Mouse (Mus musculus): ENCODE measurements around the gene Fars2. TPM values are rescaled to one million over a fixed set of nuclear protein-coding genes. Genes with fewer than 3 reads are reported as not detected.
"Not testable (repeated sequence)": the region's sequence is repeated elsewhere in the genome, so short reads cannot be mapped to it uniquely, and the experiment has no call there.

Gene Fars2
- total and polyA plus RNA-seq, 2 experiments from 2014 or later = 30.3 to 30.6 TPM

- no peak for ATAC-seq (ENCODE audit: low FRiP score)
- no peak for TF ChIP-seq CTCF (IDR thresholded peaks at IDR 0.05)
- Histone ChIP-seq H3K27me3 (ENCODE audit: insufficient read depth, low read length) (no peaks in the 10 kb centered on the region), H3K36me3 (ENCODE audit: insufficient read depth, low read length) (no peaks in the 10 kb centered on the region), H3K9ac (replicated peaks; ENCODE audit: low read length, poor library complexity, severe bottlenecking) (no peak overlapping the region), H3K4me2 (ENCODE audit: low read depth, low read length, poor library complexity, severe bottlenecking) (no peak overlapping the region), H3K27ac (ENCODE audit: low read depth, low read length) (no peak overlapping the region), H3K4me1 (ENCODE audit: insufficient read depth, low read length) (no peaks in the 10 kb centered on the region), H3K9me3 (ENCODE audit: low read length) (no peaks in the 10 kb centered on the region), H3K4me3 (ENCODE audit: low read depth, low read length) (no peak overlapping the region)
- DNase-seq (ENCODE audit: low spot score) = no peak
- WGBS = 66% methylated on average over 3 of the region's 3 CpGs
Observed at GRCm38 (mm10) chr13:36460473-36460872, 343.3 kb downstream of the Fars2 start.

DNA sequence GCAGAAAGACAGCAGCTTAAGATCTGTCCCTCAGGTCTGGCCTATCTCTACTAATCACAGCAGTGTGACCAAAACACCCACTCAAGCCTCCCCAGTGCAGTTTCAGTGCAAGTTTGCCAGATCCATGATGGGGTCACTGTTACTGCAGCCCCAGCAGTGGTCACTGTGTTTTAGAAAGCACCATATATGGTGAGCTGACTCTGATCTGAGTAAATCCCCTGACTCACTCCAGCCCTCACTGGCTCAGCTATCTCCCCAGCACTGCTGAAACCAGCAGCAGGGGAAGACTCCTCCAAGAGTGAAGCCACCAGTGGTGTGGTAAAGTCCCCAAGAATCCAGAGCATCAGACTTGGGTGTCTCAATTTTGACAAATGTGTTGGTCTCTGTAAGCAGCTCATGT lies 346.5 kb downstream of the Fars2 start:
- H3K9ac ChIP-seq (replicated peaks; ENCODE audit: low read length, poor library complexity, severe bottlenecking) = no peak overlapping the region
- H3K4me2 ChIP-seq (ENCODE audit: low read depth, low read length, poor library complexity, severe bottlenecking) = no peak overlapping the region
- H3K4me1 ChIP-seq (ENCODE audit: insufficient read depth, low read length) = no peaks in the 10 kb centered on the region
- no peaks in the 10 kb centered on the region for H3K27me3 ChIP-seq (ENCODE audit: insufficient read depth, low read length)
- H3K4me3 ChIP-seq (ENCODE audit: low read depth, low read length) = no peak overlapping the region
- H3K27ac ChIP-seq (ENCODE audit: low read depth, low read length) = no peak overlapping the region
- no peaks in the 10 kb centered on the region for H3K36me3 ChIP-seq (ENCODE audit: insufficient read depth, low read length)
- H3K9me3 ChIP-seq (ENCODE audit: low read length) = no peaks in the 10 kb centered on the region
- TF ChIP-seq CTCF (IDR thresholded peaks at IDR 0.05) = no peak
- DNase-seq (ENCODE audit: low spot score) (no peak), ATAC-seq (ENCODE audit: low FRiP score) (no peak)

DNA sequence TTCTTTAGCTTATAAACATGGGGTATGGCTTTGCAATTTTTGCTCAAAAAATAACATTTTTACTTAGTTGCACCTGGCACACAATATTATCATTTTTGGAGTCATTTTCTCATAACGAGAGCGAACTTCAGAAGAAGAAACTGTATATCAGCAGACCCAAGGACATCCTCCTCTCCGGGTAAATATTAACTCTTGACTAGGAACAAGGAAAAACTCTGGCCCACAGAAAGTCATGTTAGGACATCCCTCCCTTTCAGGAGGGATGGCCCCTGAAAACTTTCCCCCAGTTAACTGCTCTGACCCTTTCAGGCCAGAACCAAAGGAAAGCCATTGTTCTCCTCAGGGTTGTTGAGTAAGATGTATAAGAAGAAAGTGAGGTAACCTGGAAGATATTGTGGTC lies 348.9 kb downstream of the Fars2 start:
- H3K36me3 ChIP-seq (ENCODE audit: insufficient read depth, low read length); H3K4me3 ChIP-seq (ENCODE audit: low read depth, low read length); ATAC-seq (ENCODE audit: low FRiP score); H3K4me2 ChIP-seq (ENCODE audit: low read depth, low read length, poor library complexity, severe bottlenecking); H3K4me1 ChIP-seq (ENCODE audit: insufficient read depth, low read length); DNase-seq (ENCODE audit: low spot score); H3K9me3 ChIP-seq (ENCODE audit: low read length); H3K9ac ChIP-seq (replicated peaks; ENCODE audit: low read length, poor library complexity, severe bottlenecking); H3K27me3 ChIP-seq (ENCODE audit: insufficient read depth, low read length); H3K27ac ChIP-seq (ENCODE audit: low read depth, low read length): not testable (repeated sequence)
- 92% methylated on average over 3 of the region's 3 CpGs for WGBS

GRCm38 (mm10) chr13:36466515-36466921 lies 349.3 kb downstream of the Fars2 start:
- 97% methylated on average over 5 of the region's 5 CpGs for WGBS
- H3K9ac ChIP-seq (replicated peaks; ENCODE audit: low read length, poor library complexity, severe bottlenecking) = no peak overlapping the region
- DNase-seq (ENCODE audit: low spot score) = no peak
- no peak for TF ChIP-seq CTCF (IDR thresholded peaks at IDR 0.05)
- H3K27ac ChIP-seq (ENCODE audit: low read depth, low read length) = no peak overlapping the region
- H3K4me3 ChIP-seq (ENCODE audit: low read depth, low read length) = no peak overlapping the region
- no peaks in the 10 kb centered on the region for H3K36me3 ChIP-seq (ENCODE audit: insufficient read depth, low read length)
- no peaks in the 10 kb centered on the region for H3K9me3 ChIP-seq (ENCODE audit: low read length)
- ATAC-seq (ENCODE audit: low FRiP score) = no peak
- no peak overlapping the region for H3K4me2 ChIP-seq (ENCODE audit: low read depth, low read length, poor library complexity, severe bottlenecking)
- H3K4me1 ChIP-seq (ENCODE audit: insufficient read depth, low read length) = peaks cover 3% of the 10 kb centered on the region; the same call in 1 of the 2 replicates
- no peaks in the 10 kb centered on the region for H3K27me3 ChIP-seq (ENCODE audit: insufficient read depth, low read length)

GRCm38 (mm10) chr13:36467849-36468248 lies 350.6 kb downstream of the Fars2 start:
- WGBS = 72% methylated on average over 2 of the region's 2 CpGs
- Histone ChIP-seq H3K4me3 (ENCODE audit: low read depth, low read length) (no peak overlapping the region), H3K27me3 (ENCODE audit: insufficient read depth, low read length) (no peaks in the 10 kb centered on the region), H3K9me3 (ENCODE audit: low read length) (no peaks in the 10 kb centered on the region), H3K4me1 (ENCODE audit: insufficient read depth, low read length) (peaks cover 3% of the 10 kb centered on the region; the same call in 1 of the 2 replicates), H3K36me3 (ENCODE audit: insufficient read depth, low read length) (no peaks in the 10 kb centered on the region), H3K9ac (replicated peaks; ENCODE audit: low read length, poor library complexity, severe bottlenecking) (no peak overlapping the region), H3K27ac (ENCODE audit: low read depth, low read length) (no peak overlapping the region), H3K4me2 (ENCODE audit: low read depth, low read length, poor library complexity, severe bottlenecking) (no peak overlapping the region)
- no peak for DNase-seq (ENCODE audit: low spot score)
- TF ChIP-seq CTCF (IDR thresholded peaks at IDR 0.05) = no peak
- ATAC-seq (ENCODE audit: low FRiP score) = no peak

GRCm38 (mm10) chr13:36468963-36469362 lies 351.8 kb downstream of the Fars2 start:
- Histone ChIP-seq H3K9me3 (ENCODE audit: low read length) (no peaks in the 10 kb centered on the region), H3K36me3 (ENCODE audit: insufficient read depth, low read length) (no peaks in the 10 kb centered on the region), H3K9ac (replicated peaks; ENCODE audit: low read length, poor library complexity, severe bottlenecking) (no peak overlapping the region), H3K27me3 (ENCODE audit: insufficient read depth, low read length) (no peaks in the 10 kb centered on the region), H3K4me2 (ENCODE audit: low read depth, low read length, poor library complexity, severe bottlenecking) (no peak overlapping the region), H3K27ac (ENCODE audit: low read depth, low read length) (no peak overlapping the region), H3K4me1 (ENCODE audit: insufficient read depth, low read length) (peaks cover 3% of the 10 kb centered on the region; the same call in 1 of the 2 replicates), H3K4me3 (ENCODE audit: low read depth, low read length) (no peak overlapping the region)
- ATAC-seq (ENCODE audit: low FRiP score) (no peak), DNase-seq (ENCODE audit: low spot score) (no peak)
- TF ChIP-seq CTCF (IDR thresholded peaks at IDR 0.05) = no peak
- 80% methylated on average over 2 of the region's 2 CpGs for WGBS

Measured in midbrain, postnatal 0 days (tissue).